Mouse (Mus musculus): ENCODE measurements around the gene Ptges2.
A peak's percentile ranks its signal among the peaks of the same experiment; 100 is the strongest.

Gene Ptges2

GRCm38 (mm10) chr2:32415801-32416200 is 20.1 kb downstream of the Ptges2 start:
- DNase-seq (ENCODE audit: low read depth, low spot score) = no peak

DNA sequence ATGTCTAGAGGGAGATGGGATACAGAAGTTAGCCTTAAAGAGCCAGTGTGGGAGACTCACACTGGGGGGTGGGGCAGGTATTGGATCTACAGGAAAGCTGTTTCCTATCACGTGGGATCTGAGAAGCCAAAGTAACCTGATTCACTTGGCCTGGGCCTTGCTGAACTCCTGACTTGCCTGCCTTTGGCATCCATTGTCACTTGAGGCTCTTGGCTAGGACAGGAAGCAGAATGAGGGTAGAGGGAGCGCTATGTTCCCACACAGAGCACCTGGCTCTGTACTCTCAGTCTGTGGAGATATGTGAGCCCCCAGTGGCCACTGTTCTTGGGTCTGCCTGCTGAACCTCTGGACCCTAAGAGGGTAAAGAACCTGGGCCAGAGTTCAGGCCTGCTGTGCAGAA is 20.9 kb downstream of the Ptges2 start:
- no peak for DNase-seq (ENCODE audit: low read depth, low spot score)

DNA sequence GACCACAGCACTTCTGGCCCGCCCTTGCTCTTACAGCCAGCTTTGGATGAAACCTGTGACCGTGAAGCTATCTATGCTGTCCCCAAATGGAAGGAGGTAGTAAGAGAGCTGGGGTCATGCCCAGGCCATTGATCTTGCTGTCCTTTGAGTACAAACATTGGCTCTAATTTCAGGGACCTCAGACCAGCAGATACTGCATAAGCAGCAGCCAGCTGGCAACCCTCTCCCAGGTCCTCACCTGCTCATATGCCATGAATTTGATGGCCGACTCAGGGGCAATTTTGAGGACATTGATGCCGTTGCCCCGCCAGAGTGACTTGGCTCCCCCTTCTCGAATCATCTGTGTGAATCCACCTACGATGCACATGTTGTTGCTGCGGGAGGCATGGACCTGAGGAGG is 21.8 kb downstream of the Ptges2 start:
- DNase-seq (ENCODE audit: low read depth, low spot score) = no peak

GRCm38 (mm10) chr2:32418430-32419151 is 22.9 kb downstream of the Ptges2 start:
- no peak for DNase-seq (ENCODE audit: low read depth, low spot score)

- peak; percentile 65 for DNase-seq (ENCODE audit: low read depth, low spot score)
Measured at GRCm38 (mm10) chr2:32419359-32419758, 23.7 kb downstream of the Ptges2 start.

DNA sequence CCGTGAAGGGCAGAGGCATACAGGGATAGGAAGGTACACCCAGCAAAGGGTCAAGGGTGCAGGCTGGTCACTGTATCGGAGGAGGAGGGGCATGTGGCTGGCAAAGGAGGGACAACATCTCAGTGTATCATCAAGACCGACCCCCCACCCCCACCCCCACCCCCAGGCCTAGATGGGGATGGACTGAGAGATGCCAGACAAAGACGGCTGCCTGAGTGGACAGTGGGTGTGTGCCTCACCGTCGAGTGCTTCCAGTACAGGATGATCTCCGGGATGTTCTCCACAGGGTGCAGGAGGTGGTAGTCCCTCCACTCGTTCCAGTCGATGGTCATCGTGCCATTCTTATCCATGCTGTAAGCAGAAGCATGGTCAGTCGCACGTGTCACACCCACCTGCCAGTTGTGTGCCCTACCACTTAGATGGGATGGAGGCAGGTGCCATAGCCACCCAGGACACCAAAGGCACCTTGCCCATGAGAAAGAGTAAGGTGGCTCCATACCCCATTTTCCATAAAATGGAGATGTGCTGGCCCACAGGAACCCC is 24.4 kb downstream of the Ptges2 start:
- DNase-seq (ENCODE audit: low read depth, low spot score) = no peak

- DNase-seq (ENCODE audit: low read depth, low spot score) = no peak
Measured at GRCm38 (mm10) chr2:32420647-32421046, 25.0 kb downstream of the Ptges2 start.

- DNase-seq (ENCODE audit: low read depth, low spot score) = no peak
Measured at GRCm38 (mm10) chr2:32421851-32422251, 26.2 kb downstream of the Ptges2 start.

DNA sequence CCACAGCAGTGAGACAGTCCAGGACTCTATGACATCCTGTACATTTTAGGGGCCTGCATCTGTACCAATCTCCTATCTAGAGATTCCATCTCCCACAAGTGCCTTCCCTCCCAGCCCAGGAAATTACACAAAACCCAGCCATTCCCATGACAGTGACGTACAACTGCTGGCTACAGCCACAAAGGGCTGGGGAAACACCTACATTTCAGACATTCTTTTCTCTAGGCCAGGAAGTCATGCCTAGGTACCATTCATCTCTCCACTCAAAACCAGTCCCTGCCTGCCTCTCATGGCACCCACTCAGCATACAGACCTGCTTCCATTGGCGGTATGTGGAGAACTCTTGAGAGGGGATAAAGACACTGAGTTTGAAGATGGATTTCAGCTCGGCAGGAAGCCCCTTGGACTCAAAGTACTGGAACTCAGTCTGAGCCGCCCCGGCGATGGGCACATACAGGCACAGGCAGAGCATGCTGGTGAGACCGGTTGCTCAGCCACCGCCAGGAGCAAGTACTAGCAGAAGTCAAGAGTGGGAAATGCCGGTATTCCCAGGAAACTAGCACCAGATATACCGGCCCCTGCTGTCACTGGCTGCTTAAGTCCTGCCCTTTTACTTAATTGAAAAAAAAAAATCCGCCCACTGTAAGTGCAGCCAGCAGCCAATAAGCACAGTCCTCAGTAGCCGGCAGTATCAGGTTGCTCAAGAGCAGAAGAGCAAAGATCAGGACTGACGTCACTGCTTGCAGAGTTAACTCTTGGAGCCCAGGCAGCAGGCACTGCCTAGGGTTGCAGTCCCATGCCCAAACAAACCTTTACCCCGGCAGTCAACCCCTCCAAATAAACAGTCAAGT is 28.0 kb downstream of the Ptges2 start:
- DNase-seq (ENCODE audit: low read depth, low spot score) = peak; percentile 98

GRCm38 (mm10) chr2:32424796-32425195 is 29.1 kb downstream of the Ptges2 start:
- DNase-seq (ENCODE audit: low read depth, low spot score) = no peak

DNA sequence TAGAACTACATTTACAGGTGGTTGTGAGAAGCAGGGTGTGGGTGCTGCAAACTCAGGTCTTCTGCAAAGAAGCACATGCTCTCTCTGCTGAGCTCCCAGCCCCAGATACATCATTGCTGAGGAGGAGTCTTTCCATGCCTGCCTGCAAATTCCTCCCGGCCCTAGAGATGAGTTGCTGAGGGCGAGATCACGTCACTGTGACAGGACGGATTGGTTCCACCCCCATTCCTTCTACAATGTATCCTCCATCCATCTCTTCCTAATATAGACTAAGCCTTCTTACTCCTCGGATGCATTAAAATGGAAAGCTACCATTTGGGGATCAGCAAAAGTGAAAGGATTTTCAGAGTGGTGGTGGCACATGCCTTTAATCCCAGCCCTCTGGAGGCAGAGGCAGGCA is 29.9 kb downstream of the Ptges2 start:
- no peak for DNase-seq (ENCODE audit: low read depth, low spot score)

GRCm38 (mm10) chr2:32426141-32426540 is 30.4 kb downstream of the Ptges2 start:
- DNase-seq (ENCODE audit: low read depth, low spot score) = no peak

DNA sequence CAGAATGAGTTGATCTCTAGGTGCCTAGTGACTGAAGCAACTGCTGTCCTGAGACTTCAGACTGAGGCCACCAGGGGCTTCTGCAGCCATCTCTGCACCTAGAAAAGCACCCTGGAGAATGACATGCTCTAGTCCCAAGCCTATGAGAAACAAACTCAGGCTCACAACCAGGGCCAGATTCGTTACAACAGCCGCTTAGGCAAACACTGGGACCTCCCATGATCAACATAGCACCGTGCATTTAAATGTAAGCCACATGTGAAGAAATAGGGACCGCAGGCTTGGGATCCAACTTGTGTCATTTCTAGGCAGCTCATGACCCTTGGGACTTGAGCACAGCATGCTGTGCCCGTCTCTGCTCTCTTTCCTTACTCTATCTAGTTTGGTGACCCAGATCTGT is 32.0 kb downstream of the Ptges2 start:
- no peak for DNase-seq (ENCODE audit: low read depth, low spot score)

- peak; percentile 70 for DNase-seq (ENCODE audit: low read depth, low spot score)
Measured at GRCm38 (mm10) chr2:32428262-32428722, 32.6 kb downstream of the Ptges2 start.

GRCm38 (mm10) chr2:32429215-32429891 is 33.7 kb downstream of the Ptges2 start:
- no peak for DNase-seq (ENCODE audit: low read depth, low spot score)

DNA sequence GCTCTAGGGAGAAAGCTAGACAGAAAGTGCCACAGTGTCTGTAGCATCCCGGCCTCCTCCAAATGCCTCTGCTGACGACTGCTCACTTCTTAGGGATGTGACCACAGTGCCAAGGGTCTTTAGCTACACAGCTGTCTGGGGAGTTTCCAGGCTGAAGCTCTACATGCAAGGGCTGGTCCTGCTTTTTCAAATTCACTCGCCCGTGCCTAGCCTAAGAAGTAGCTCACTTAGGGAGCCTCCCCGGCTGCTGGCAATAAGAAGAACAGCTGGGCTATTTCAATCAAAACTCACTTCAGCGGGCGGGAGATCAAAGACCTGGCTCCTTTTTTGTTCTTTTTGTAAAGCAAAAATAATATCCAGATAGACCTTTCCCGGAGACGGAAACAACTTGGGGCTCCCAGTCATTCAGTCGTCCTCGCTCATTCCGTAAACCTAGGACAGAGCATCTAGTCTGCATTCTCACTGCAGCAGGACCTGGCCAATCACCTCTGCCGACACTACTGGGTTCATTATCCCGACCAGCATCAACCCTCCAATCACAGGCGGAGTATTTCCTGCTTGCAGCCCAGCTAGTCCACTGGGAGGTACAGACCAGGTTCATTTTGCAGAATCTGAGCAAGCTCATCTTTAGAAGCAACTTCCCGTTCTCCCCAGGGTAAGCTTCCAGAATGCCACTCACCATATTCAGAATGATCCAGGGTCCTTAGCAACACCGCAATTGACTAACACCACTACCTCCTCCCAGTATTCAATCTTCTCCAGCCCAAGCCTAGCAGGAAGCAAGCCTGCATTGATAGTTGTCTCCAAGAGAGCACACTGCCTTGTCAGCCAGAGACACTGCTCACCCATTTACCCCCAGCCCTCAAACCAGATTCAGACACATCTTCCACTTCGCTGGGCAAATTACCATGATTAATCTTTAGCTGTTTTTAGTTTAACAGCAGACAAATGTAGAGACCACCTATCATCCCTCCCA is 35.3 kb downstream of the Ptges2 start:
- no peak for DNase-seq (ENCODE audit: low read depth, low spot score)

GRCm38 (mm10) chr2:32436686-32437372 is 41.1 kb downstream of the Ptges2 start:
- peak; percentile 94 for DNase-seq (ENCODE audit: low read depth, low spot score)

DNA sequence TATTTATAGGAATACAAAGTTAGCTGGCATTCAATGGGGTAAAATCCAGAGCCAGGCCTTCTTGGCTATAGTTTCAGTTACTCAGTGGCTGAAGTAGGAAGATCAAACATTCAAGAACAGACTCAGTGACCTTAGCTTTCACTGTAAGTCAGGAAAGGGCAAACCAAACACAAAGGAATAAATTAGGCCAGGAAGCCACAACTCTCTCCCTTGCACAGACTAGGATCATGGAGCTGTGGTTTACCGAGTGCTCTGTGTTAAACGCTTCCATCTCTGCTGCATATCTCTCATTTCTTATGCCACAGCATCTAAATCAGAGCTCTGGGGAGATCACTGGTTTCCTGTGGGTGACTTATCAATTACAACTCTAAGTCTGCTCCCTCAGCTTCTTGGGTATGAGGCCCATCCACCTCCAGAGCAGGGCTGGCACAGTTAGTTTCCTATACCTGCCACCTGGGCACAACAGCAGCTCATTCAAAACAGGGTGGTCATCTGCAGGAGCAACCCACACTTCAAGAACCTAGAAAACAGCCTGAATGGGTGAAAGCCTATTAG is 42.0 kb downstream of the Ptges2 start:
- DNase-seq (ENCODE audit: low read depth, low spot score) = peak; percentile 43

DNA sequence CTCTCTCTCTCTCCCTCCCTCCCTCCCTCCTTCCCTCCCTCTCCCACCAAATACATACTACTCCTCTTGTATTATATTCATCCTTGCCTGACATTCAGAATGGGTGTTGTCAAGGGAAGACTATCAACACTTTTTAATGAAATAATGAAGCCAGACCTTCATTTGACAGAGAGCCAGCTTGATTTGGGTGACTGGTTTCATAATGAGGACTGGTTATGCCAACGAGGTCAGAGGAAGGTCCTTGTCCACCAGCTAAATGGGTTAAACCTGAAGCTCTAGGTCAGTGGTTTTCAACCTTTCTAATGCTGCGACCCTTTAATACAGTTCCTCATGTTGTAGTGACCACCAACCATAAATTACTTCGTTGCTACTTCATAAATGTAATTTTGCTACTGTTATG is 43.0 kb downstream of the Ptges2 start:
- DNase-seq (ENCODE audit: low read depth, low spot score) = no peak

DNA sequence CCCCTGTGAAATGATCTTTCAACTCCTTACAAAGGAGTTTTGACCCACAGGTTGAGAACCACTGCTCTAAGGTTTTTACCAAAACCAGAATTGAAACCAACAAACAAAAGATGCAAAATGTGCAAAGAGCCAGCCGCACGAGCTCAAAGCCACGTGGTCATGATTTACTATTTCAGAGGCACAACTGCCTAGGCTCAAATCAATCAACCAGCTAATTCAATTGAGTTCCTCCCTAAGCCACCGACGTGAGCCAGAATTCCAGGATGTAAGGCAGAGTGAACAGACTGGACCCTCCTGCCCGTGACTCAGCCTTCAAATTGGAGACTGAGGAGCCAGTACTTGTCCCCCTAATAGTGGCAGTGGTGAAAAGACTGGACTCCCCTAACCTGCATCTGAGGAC is 43.5 kb downstream of the Ptges2 start:
- DNase-seq (ENCODE audit: low read depth, low spot score) = no peak

Measured in 3T3-L1 (cell line).